Mouse (Mus musculus) midbrain, embryonic 15.5 days (tissue): ENCODE data around the gene Commd8. TPM values are rescaled to one million over a fixed set of nuclear protein-coding genes. Genes with fewer than 3 reads are reported as not detected.

Experiments used
- ATAC-seq: fragments of 200-750 bp; cut with Nextera tagmentation; replicated peaks from 2 replicates; pipeline ENCODE4 v1.8.0; 2017; ENCODE audit warnings: moderate TSS enrichment
- H3K27ac ChIP-seq: fragments of 300-500 bp; sonication (generic); 2 replicates; pipeline ENCODE4 v1.5.1; 2015; ENCODE audit warnings: mild to moderate bottlenecking, inconsistent platforms
- H3K27me3 ChIP-seq: fragments of 300-500 bp; sonication (generic); replicated peaks from 2 replicates; pipeline ENCODE4 v1.6.1; 2015; ENCODE audit warnings: inconsistent platforms
- H3K36me3 ChIP-seq: fragments of 300-500 bp; sonication (generic); replicated peaks from 2 replicates; pipeline ENCODE4 v1.6.1; 2015; ENCODE audit warnings: inconsistent platforms
- H3K4me1 ChIP-seq: fragments of 300-500 bp; sonication (generic); 2 replicates; pipeline ENCODE4 v1.6.1; 2015; ENCODE audit warnings: inconsistent platforms
- H3K4me2 ChIP-seq: fragments of 300-500 bp; sonication (generic); 2 replicates; pipeline ENCODE4 v1.6.1; 2015; ENCODE audit warnings: inconsistent platforms, mild to moderate bottlenecking, moderate library complexity
- H3K4me3 ChIP-seq: fragments of 300-500 bp; sonication (generic); 2 replicates; pipeline ENCODE4 v1.5.1; 2015; ENCODE audit warnings: mild to moderate bottlenecking, inconsistent platforms
- H3K9ac ChIP-seq: fragments of 300-500 bp; sonication (generic); 2 replicates; pipeline ENCODE4 v1.6.1; 2015; ENCODE audit warnings: mild to moderate bottlenecking, inconsistent platforms
- H3K9me3 ChIP-seq: fragments of 300-500 bp; sonication (generic); 2 replicates; pipeline ENCODE4 v1.6.1; 2016; ENCODE audit warnings: inconsistent platforms
- WGBS: fragments of 180-500 bp; shearing (Covaris S2); methylation state at CpG from one replicate; pipeline ENCODE4 v1.1.7; 2015; ENCODE audit warnings: mixed read lengths; 5-methylcytosine and 5-hydroxymethylcytosine counted together
- polyA plus RNA-seq: library from polyadenylated mRNA; unstranded; fragments of >200 nt; fragmentation: Nextera tagmentation; extraction: Ambion mirVana; gene quantifications from 2 replicates; pipeline ENCODE4 v1.2.1, GENCODE M21; 2015

The Commd8 gene
- 126 and 133 TPM in 2 replicates for polyA plus RNA-seq

DNA sequence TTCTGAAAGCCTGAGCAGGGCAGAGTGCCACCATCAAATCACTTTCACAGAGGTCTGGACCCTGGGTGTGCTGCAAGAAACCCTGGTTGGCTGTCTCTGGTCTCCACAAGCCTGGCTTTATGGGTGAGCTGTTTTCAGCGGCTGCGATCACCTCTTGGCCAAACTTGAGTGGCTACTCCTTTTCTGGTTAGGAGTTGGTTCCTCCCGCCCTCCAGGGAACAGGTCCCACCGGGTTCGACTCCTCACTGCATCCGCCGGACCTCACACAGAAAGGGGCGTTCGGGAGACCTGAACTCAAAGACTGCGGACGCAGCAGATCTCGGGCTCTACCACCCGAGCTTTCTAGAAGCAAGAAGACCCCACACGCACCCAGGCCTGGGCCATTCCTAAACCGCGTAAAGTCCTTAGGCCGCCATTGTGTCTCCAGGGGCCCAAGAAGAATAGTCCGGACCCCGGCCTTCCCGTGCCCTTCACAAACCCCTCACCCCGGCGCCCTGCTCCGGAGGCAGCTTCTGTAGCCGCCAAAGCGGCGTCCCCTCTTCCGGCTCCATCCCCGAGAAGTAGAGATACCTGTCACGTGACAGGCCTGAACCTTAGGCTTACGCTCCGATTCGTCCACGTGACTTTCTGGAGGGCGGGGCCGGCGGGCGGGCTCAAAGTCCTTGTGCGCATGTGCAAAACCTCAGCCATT is at the start of gene Commd8:
Gene Commd8 (minus strand): TSS at position 596 of the 691 bp plus-strand sequence.
- peak within 1 kb of the TSS; percentile 68 for H3K4me3 ChIP-seq
- H3K4me1 ChIP-seq = peaks cover 18% of the 10 kb centered on the region
- peak within 1 kb of the TSS; percentile 68 for H3K9ac ChIP-seq
- peak within 1 kb of the TSS; percentile 59 for H3K4me2 ChIP-seq
- H3K27ac ChIP-seq = peak within 1 kb of the TSS; percentile 73
- 0 out of 2 replicates have a peak, but pooled peaks cover 3% of the 10 kb centered on the region for H3K36me3 ChIP-seq
- no peaks in the 10 kb centered on the region for H3K27me3 ChIP-seq
- H3K9me3 ChIP-seq = no peaks in the 10 kb centered on the region
- WGBS = under 1% methylated on average over 38 of the region's 38 CpGs
- peak; percentile 95 for ATAC-seq

DNA sequence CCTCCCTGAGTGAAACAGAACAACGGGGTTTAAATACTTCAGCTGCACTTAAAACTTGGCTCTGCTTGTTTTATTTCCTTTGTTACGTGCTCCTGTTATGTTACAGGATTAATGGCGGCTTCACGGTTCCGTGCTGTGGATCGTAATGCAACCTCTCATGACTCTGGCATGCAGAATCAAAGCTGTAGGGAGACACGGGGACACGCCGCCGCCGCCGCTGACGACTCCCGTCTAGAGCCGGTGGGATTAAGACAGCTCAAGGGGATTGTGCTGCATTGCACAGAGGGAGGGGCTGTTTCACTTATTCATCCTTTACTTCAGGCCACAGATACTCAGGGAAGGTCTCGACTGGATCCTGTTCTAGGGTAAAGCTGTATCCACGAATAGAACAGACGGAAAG is 43.8 kb upstream of the Commd8 start:
- Histone ChIP-seq H3K36me3 (no peaks in the 10 kb centered on the region), H3K9me3 (no peaks in the 10 kb centered on the region), H3K27ac (no peak overlapping the region), H3K4me3 (peak overlapping the region; percentile 16), H3K27me3 (no peaks in the 10 kb centered on the region), H3K4me1 (peaks cover 9% of the 10 kb centered on the region; the same call in 1 of the 2 replicates), H3K9ac (no peak overlapping the region), H3K4me2 (peak overlapping the region; percentile 38)
- peak; percentile 69 for ATAC-seq
- WGBS = 46% methylated on average over 18 of the region's 18 CpGs

- Histone ChIP-seq H3K36me3 (no peaks in the 10 kb centered on the region), H3K4me2 (no peak overlapping the region), H3K4me1 (peaks cover 9% of the 10 kb centered on the region; the same call in 1 of the 2 replicates), H3K27me3 (no peaks in the 10 kb centered on the region), H3K9me3 (no peaks in the 10 kb centered on the region), H3K4me3 (no peak overlapping the region), H3K27ac (no peak overlapping the region), H3K9ac (no peak overlapping the region)
- peak; percentile 64; the same call in 1 of the 2 replicates for ATAC-seq
- 64% methylated on average over 5 of the region's 5 CpGs for WGBS
Observed at GRCm38 (mm10) chr5:72210812-72211139, 42.8 kb upstream of the Commd8 start.

DNA sequence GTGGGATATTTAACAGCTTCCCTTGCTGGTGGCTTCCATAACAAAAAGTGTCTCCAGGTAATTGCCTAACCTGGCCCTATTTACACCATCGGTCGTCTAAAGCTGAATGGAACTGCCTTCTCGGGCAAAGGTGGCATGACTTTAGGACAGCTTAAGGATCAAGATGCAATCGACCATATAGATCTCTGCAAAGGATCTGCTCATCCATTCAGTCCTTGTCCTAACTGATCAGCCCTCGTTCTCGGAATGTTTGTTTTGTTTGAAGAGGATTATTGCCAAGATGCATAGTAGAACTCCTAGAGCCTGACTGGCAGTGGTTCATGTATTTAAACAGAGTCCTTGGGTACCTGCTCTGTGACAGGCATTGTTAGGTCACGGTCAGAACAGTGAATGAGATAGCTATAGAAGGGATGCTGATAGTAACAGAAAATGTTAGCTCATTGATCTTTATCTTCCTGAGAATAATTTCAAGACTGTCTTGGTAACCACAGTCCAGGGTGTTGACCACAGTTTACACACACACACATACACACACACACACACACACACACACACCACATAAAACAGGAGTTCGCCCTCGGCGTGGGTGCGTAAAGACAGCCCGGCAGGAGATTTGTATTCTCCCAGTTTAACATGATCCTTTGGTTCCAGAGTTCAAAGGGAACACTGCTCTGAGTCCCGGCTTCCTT is 42.3 kb upstream of the Commd8 start:
- Histone ChIP-seq H3K27ac (no peak overlapping the region), H3K36me3 (no peaks in the 10 kb centered on the region), H3K4me1 (peaks cover 9% of the 10 kb centered on the region; the same call in 1 of the 2 replicates), H3K9me3 (no peaks in the 10 kb centered on the region), H3K4me2 (no peak overlapping the region), H3K27me3 (no peaks in the 10 kb centered on the region), H3K4me3 (no peak overlapping the region), H3K9ac (no peak overlapping the region)
- 0 out of 2 replicates have a peak, but pooled peaks have one; percentile 6 for ATAC-seq
- 48% methylated on average over 13 of the region's 13 CpGs for WGBS

- Histone ChIP-seq H3K4me1 (peaks cover 20% of the 10 kb centered on the region), H3K27me3 (no peaks in the 10 kb centered on the region), H3K9me3 (no peaks in the 10 kb centered on the region), H3K9ac (no peak overlapping the region), H3K4me2 (no peak overlapping the region), H3K27ac (no peak overlapping the region), H3K36me3 (no peaks in the 10 kb centered on the region), H3K4me3 (no peak overlapping the region)
- WGBS = 89% methylated on average over 1 of the region's 1 CpGs
- ATAC-seq = no peak
Observed at GRCm38 (mm10) chr5:72208515-72208914, 40.5 kb upstream of the Commd8 start.

GRCm38 (mm10) chr5:72205271-72205670 is 37.3 kb upstream of the Commd8 start:
- no peaks in the 10 kb centered on the region for H3K27me3 ChIP-seq
- no peaks in the 10 kb centered on the region for H3K36me3 ChIP-seq
- H3K9me3 ChIP-seq = no peaks in the 10 kb centered on the region
- ATAC-seq = no peak
- WGBS = 88% methylated on average over 5 of the region's 5 CpGs
- H3K4me3 ChIP-seq = no peak overlapping the region
- no peak overlapping the region for H3K9ac ChIP-seq
- H3K27ac ChIP-seq = no peak overlapping the region
- no peak overlapping the region for H3K4me2 ChIP-seq
- H3K4me1 ChIP-seq = peaks cover 14% of the 10 kb centered on the region

DNA sequence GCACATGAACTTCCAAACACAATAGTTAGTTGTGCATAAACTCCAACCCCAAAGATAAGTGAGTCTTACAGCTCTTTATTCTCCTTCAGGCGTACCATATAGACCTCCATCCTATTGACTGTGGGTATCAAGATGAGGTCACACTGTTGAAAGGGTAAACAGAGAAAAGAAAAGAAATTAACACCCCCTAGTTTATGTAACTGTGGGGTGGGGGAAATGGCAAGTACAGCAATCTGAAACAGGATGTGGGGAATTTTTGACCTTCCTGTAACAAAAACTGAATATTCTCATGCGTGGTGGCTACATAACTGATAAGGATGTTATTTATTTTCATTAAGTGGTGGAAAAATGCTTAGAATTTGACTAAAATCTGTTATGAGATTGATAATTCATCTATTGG is 36.5 kb upstream of the Commd8 start:
- no peaks in the 10 kb centered on the region for H3K9me3 ChIP-seq
- no peaks in the 10 kb centered on the region for H3K27me3 ChIP-seq
- no peaks in the 10 kb centered on the region for H3K36me3 ChIP-seq
- H3K9ac ChIP-seq = no peak overlapping the region
- peaks cover 11% of the 10 kb centered on the region for H3K4me1 ChIP-seq
- peak overlapping the region; percentile 84 for H3K4me2 ChIP-seq
- no peak for ATAC-seq
- H3K4me3 ChIP-seq = peak overlapping the region; percentile 71; the same call in 1 of the 2 replicates
- WGBS = 89% methylated on average over 2 of the region's 2 CpGs
- no peak overlapping the region for H3K27ac ChIP-seq

GRCm38 (mm10) chr5:72203734-72204073 is 35.7 kb upstream of the Commd8 start:
- peaks cover 11% of the 10 kb centered on the region for H3K4me1 ChIP-seq
- H3K9me3 ChIP-seq = no peaks in the 10 kb centered on the region
- H3K27ac ChIP-seq = peak overlapping the region; percentile 69; the same call in 1 of the 2 replicates
- H3K27me3 ChIP-seq = no peaks in the 10 kb centered on the region
- no peaks in the 10 kb centered on the region for H3K36me3 ChIP-seq
- H3K9ac ChIP-seq = peak overlapping the region; percentile 49
- WGBS = 9% methylated on average over 10 of the region's 10 CpGs
- H3K4me2 ChIP-seq = peak overlapping the region; percentile 84
- ATAC-seq = peak; percentile 22; the same call in 1 of the 2 replicates
- peak overlapping the region; percentile 71 for H3K4me3 ChIP-seq

DNA sequence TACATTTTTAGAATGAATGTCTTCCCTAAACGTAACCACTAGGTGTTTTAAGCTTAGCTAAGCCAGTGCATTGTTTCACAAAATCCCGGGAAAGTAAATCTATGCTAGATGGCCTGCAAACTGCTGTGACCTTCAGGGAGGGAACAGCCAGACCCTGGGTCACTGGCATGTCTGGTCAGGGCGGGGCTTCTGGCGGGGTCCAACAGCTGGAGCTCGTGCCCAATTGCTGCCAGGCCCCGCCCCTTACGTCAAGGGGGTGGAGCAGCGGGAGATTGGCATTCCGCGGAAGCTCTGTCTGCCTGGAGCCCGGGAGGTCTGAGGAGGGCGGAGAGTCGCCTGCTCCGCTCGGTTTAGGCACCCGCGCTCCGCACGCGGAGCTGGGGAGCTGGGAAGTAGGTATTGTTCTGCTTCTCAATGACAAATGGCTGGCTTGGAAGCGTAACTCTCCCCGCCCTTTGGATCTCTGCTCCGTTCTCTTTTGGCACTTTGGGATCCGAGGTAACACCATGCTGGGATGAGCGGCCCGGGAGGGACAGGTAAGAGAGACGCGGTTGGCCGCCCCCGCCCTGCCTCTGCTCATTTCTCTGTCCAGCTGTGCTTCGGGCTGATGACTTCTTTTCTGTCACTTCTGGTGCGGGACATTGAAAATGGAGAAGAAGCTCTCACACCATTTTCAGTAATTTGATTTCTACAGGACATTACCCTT is 35.2 kb upstream of the Commd8 start:
- Histone ChIP-seq H3K27me3 (no peaks in the 10 kb centered on the region), H3K4me2 (peak overlapping the region; percentile 84), H3K9ac (peak overlapping the region; percentile 49), H3K9me3 (no peaks in the 10 kb centered on the region), H3K4me1 (peaks cover 11% of the 10 kb centered on the region), H3K27ac (peak overlapping the region; percentile 69), H3K36me3 (no peaks in the 10 kb centered on the region), H3K4me3 (peak overlapping the region; percentile 71)
- WGBS = under 1% methylated on average over 32 of the region's 32 CpGs
- peak; percentile 97 for ATAC-seq

DNA sequence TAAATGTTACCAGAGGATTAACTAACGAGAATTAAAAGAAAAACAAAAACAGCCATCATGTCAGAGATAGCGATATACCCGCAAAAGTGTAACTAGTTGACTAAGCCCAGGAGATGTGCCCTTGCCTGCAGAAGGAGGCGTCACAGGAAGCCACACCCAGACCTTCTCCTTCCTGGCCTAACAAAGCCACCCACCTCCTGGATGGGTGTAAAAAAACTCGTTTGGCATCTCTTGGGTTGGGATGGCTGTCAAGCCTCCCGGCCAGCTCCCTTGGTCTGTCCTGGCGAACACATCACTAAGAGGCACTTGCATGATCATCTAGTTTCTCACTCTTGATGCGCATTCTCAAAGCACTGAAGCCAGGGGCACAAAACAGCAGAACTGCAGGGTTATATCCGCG is 34.0 kb upstream of the Commd8 start:
- no peak for ATAC-seq
- WGBS = 43% methylated on average over 10 of the region's 10 CpGs

DNA sequence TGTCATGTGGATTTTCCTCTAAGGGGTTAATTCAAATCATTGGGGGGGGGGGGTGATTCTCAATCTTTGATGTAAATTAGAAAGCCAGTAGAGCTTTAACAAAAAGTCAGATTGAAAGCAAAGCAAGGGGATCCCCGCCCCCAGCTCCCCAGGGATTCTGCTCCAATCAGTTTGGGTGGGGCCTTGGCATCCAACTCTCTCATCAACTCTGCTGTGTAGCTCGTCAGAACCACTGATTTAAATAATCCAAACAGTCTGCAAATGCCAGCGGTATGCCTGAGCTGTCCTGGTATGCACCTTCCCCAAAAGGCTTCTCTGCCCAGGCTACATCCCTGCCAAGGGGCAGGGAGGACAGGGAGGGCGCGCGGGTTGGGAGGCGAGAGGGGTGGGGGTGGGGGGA is 33.6 kb upstream of the Commd8 start:
- 0 out of 2 replicates have a peak overlapping the region, but pooled peaks have one; percentile 8 for H3K4me2 ChIP-seq

More for the DNA sequence above, 34.0 kb upstream of the Commd8 start:
- no peak overlapping the region for H3K9ac ChIP-seq
- no peak overlapping the region for H3K27ac ChIP-seq
- H3K9me3 ChIP-seq = no peaks in the 10 kb centered on the region
- H3K4me1 ChIP-seq = peaks cover 11% of the 10 kb centered on the region
- H3K36me3 ChIP-seq = no peaks in the 10 kb centered on the region
- no peak overlapping the region for H3K4me3 ChIP-seq
- 0 out of 2 replicates have a peak overlapping the region, but pooled peaks have one; percentile 8 for H3K4me2 ChIP-seq
- no peaks in the 10 kb centered on the region for H3K27me3 ChIP-seq

DNA sequence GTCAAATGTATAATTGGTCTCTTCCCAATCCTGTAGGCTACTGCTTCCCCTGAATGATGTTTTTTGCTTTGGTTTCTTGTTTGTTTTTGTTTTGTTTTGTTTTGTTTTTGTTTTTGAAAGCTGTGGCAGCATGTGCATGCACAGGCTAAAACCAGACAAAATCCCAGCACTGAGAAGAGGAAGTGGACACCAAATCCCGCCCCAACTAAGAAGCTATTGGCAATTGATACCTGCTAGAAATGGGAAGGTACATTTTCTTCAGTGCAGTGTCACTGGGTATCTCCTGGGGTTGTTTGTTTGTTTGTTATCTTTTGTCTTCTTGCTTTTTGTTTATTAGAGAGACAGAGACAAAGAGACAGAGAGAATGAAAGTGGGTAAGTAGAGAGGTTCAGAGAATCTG is 27.5 kb upstream of the Commd8 start:
- no peak for ATAC-seq
- 98% methylated on average over 1 of the region's 1 CpGs for WGBS
- Histone ChIP-seq H3K9me3 (no peaks in the 10 kb centered on the region), H3K4me1 (no peaks in the 10 kb centered on the region), H3K4me3 (no peak overlapping the region), H3K36me3 (no peaks in the 10 kb centered on the region), H3K27me3 (no peaks in the 10 kb centered on the region), H3K27ac (no peak overlapping the region), H3K4me2 (no peak overlapping the region), H3K9ac (no peak overlapping the region)

More for the DNA sequence above, 33.6 kb upstream of the Commd8 start:
- H3K36me3 ChIP-seq = no peaks in the 10 kb centered on the region
- no peak for ATAC-seq
- WGBS = 20% methylated on average over 7 of the region's 7 CpGs
- H3K27ac ChIP-seq = no peak overlapping the region
- no peaks in the 10 kb centered on the region for H3K27me3 ChIP-seq
- peaks cover 11% of the 10 kb centered on the region for H3K4me1 ChIP-seq
- H3K9ac ChIP-seq = no peak overlapping the region
- H3K9me3 ChIP-seq = no peaks in the 10 kb centered on the region
- H3K4me3 ChIP-seq = no peak overlapping the region
